Mouse (Mus musculus): ENCODE results near the gene Gm21969.

DNA sequence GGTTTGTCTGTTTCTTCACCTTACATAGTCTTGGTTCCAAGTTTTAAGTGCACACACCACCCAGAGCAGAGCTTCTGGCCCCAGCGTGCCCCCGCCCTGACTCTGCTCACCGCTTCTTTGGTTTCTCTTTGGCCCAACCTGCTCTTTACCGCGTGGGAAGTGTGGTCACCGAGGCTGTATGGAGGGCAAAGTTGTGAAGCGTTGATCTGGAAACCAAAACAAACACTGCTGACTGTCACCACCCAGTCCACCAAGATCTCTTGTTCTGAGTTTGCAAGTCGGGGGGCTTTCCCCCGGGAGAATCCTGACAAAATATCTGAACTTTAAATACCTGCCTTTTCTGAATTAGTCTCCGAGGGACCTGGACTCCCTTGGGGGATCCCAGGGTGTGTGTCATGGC is 24.0 kb upstream of the Gm21969 start:
- TF ChIP-seq CTCF (IDR thresholded peaks at IDR 0.05) = no peak
- no peak for TF ChIP-seq EP300 (IDR thresholded peaks at IDR 0.05)

All from lung, postnatal 0 days (tissue).